Mouse (Mus musculus): ENCODE data around the gene Ehd1. TPM values are rescaled to one million over a fixed set of nuclear protein-coding genes. Genes with fewer than 3 reads are reported as not detected.
A peak's percentile ranks its signal among the peaks of the same experiment; 100 is the strongest.

Gene Ehd1
- polyA plus RNA-seq, 1 experiment from 2014 or later: 68.4 TPM

DNA sequence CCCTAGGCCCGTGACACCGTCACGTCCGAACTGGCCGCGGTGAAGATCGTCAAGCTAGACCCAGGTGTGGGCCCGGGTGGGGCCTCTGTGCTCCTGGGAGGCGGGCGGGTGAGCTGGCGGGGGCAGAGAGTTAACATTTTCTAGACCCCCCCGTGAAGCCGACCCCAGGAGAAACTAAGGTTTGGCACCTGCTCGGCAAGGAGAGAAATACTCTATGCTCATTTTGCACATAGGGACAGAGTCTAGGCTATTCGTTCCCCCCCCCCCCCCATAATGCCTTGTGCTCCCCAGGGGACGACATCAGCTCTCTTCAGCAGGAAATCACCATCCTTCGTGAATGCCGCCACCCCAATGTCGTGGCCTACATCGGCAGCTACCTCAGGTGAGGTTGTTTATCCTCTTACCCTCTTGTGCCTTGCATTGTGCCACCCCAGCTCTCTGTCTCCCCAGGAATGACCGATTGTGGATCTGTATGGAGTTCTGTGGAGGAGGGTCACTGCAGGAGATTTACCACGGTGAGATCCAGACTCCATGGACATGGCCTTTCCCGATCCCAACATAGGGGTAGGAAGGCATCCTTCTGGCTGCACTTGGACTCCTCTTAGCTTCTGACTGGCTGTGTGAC, 65.0 kb downstream of the Ehd1 start:
- Histone ChIP-seq H3K36me3 (ENCODE audit: control insufficient read depth, insufficient read depth, low read length) (peaks cover 75% of the 10 kb centered on the region), H3K4me1 (ENCODE audit: control insufficient read depth, insufficient read depth, low read length) (peaks cover 4% of the 10 kb centered on the region), H3K4me2 (ENCODE audit: low read depth, low read length) (peak overlapping the region; percentile 88), H3K4me3 (ENCODE audit: low read depth, low read length) (peak overlapping the region; percentile 68), H3K27ac (replicated peaks; ENCODE audit: low read depth, low read length) (peak overlapping the region; percentile 46; the same call in 1 of the 2 replicates), H3K9me3 (ENCODE audit: control insufficient read depth, low read length) (no peaks in the 10 kb centered on the region), H3K9ac (ENCODE audit: low read depth, low read length) (peak overlapping the region; percentile 76), H3K27me3 (replicated peaks; ENCODE audit: control insufficient read depth, insufficient read depth, low read length) (no peaks in the 10 kb centered on the region)
- DNase-seq (ENCODE audit: low spot score) (no peak), ATAC-seq (ENCODE audit: low read depth) (no peak)
- WGBS: 11% methylated on average over 20 of the region's 23 CpGs

- ATAC-seq (ENCODE audit: low read depth) (no peak), DNase-seq (ENCODE audit: low spot score) (no peak)
- H3K27me3 ChIP-seq (replicated peaks; ENCODE audit: control insufficient read depth, insufficient read depth, low read length): no peaks in the 10 kb centered on the region
- no peak overlapping the region; the same call in 1 of the 2 replicates for H3K4me2 ChIP-seq (ENCODE audit: low read depth, low read length)
- no peaks in the 10 kb centered on the region for H3K9me3 ChIP-seq (ENCODE audit: control insufficient read depth, low read length)
- H3K4me1 ChIP-seq (ENCODE audit: control insufficient read depth, insufficient read depth, low read length): no peaks in the 10 kb centered on the region
- WGBS: 62% methylated on average over 5 of the region's 5 CpGs
- H3K27ac ChIP-seq (replicated peaks; ENCODE audit: low read depth, low read length): no peak overlapping the region
- no peak overlapping the region for H3K4me3 ChIP-seq (ENCODE audit: low read depth, low read length)
- H3K9ac ChIP-seq (ENCODE audit: low read depth, low read length): no peak overlapping the region
- peaks cover 76% of the 10 kb centered on the region for H3K36me3 ChIP-seq (ENCODE audit: control insufficient read depth, insufficient read depth, low read length)
Observed at GRCm38 (mm10) chr19:6342276-6342933, 65.9 kb downstream of the Ehd1 start.

- Histone ChIP-seq H3K9ac (ENCODE audit: low read depth, low read length) (no peak overlapping the region), H3K27me3 (replicated peaks; ENCODE audit: control insufficient read depth, insufficient read depth, low read length) (no peaks in the 10 kb centered on the region), H3K4me2 (ENCODE audit: low read depth, low read length) (no peak overlapping the region), H3K9me3 (ENCODE audit: control insufficient read depth, low read length) (no peaks in the 10 kb centered on the region), H3K4me3 (ENCODE audit: low read depth, low read length) (no peak overlapping the region), H3K36me3 (ENCODE audit: control insufficient read depth, insufficient read depth, low read length) (peaks cover 70% of the 10 kb centered on the region), H3K27ac (replicated peaks; ENCODE audit: low read depth, low read length) (no peak overlapping the region), H3K4me1 (ENCODE audit: control insufficient read depth, insufficient read depth, low read length) (no peaks in the 10 kb centered on the region)
- WGBS: 83% methylated on average over 19 of the region's 19 CpGs
- DNase-seq (ENCODE audit: low spot score): no peak
- ATAC-seq (ENCODE audit: low read depth): no peak
Observed at GRCm38 (mm10) chr19:6343066-6343925, 66.8 kb downstream of the Ehd1 start.

DNA sequence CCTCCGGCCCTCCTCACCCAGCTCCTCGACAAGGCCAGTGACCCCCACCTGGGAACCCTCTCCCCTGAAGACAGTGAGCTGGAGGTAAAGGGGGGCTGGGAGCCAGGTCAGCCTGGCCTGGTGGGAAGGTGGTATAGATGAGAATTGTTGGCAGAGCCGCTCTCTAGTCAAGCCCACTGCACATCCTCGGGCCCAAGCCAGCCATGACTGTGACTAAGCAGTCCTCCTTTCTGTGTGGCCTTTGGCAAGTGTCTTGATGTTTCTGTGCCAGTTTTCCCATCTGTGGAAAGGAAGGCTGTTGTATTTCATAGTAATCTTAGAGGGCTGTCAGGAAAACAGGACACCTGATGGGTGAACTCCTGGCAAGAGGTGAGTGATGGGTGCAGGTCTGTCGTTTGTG, 67.5 kb downstream of the Ehd1 start:
- WGBS: 93% methylated on average over 5 of the region's 5 CpGs
- H3K27me3 ChIP-seq (replicated peaks; ENCODE audit: control insufficient read depth, insufficient read depth, low read length): no peaks in the 10 kb centered on the region
- H3K4me1 ChIP-seq (ENCODE audit: control insufficient read depth, insufficient read depth, low read length): no peaks in the 10 kb centered on the region
- DNase-seq (ENCODE audit: low spot score) (no peak), ATAC-seq (ENCODE audit: low read depth) (no peak)
- H3K4me2 ChIP-seq (ENCODE audit: low read depth, low read length): no peak overlapping the region
- H3K36me3 ChIP-seq (ENCODE audit: control insufficient read depth, insufficient read depth, low read length): peaks cover 65% of the 10 kb centered on the region
- H3K9me3 ChIP-seq (ENCODE audit: control insufficient read depth, low read length): no peaks in the 10 kb centered on the region
- no peak overlapping the region for H3K9ac ChIP-seq (ENCODE audit: low read depth, low read length)
- no peak overlapping the region for H3K4me3 ChIP-seq (ENCODE audit: low read depth, low read length)
- no peak overlapping the region for H3K27ac ChIP-seq (replicated peaks; ENCODE audit: low read depth, low read length)

DNA sequence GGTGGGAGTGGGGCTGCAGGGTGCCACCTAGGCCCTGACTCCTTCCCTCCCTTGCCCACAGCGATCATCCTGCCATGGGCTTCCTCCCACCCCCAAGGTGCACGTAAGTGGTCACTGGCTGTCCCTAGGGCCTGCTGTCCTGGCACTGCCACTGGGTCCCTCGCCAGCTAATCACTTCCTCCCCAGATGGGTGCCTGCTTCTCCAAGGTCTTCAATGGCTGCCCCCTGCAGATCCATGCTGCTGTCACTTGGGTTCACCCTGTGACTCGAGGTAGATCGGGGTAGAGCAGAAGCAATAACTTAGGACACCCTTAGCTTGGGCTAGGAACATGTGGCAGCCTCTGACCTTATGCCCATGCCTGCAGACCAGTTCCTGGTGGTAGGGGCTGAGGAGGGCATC, 69.5 kb downstream of the Ehd1 start:
- Histone ChIP-seq H3K9me3 (ENCODE audit: control insufficient read depth, low read length) (no peaks in the 10 kb centered on the region), H3K27me3 (replicated peaks; ENCODE audit: control insufficient read depth, insufficient read depth, low read length) (no peaks in the 10 kb centered on the region), H3K4me1 (ENCODE audit: control insufficient read depth, insufficient read depth, low read length) (no peaks in the 10 kb centered on the region), H3K4me2 (ENCODE audit: low read depth, low read length) (no peak overlapping the region), H3K9ac (ENCODE audit: low read depth, low read length) (no peak overlapping the region), H3K27ac (replicated peaks; ENCODE audit: low read depth, low read length) (no peak overlapping the region), H3K36me3 (ENCODE audit: control insufficient read depth, insufficient read depth, low read length) (peaks cover 60% of the 10 kb centered on the region), H3K4me3 (ENCODE audit: low read depth, low read length) (no peak overlapping the region)
- 93% methylated on average over 4 of the region's 5 CpGs for WGBS
- no peak for ATAC-seq (ENCODE audit: low read depth)
- no peak for DNase-seq (ENCODE audit: low spot score)

DNA sequence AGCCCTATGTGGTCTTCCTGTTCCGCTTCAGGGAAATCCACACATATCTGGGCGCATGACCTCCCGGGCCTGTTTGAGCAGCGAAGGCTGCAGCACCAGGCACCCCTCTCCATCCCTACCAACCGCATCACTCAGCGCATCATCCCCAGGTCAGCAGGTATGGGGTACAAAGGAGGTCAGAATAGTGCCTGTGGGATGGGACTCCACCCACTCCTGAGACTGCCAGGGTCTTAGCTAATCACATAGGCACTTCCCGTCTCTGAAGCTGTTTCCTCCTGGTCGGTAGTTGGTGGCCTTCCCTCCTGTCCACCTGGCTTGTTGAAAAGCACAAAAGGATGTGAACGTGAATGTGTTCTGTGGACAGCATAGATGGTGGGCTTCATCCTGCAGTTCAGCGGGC, 70.1 kb downstream of the Ehd1 start:
- H3K27ac ChIP-seq (replicated peaks; ENCODE audit: low read depth, low read length): no peak overlapping the region
- WGBS: 86% methylated on average over 10 of the region's 10 CpGs
- no peaks in the 10 kb centered on the region for H3K27me3 ChIP-seq (replicated peaks; ENCODE audit: control insufficient read depth, insufficient read depth, low read length)
- H3K4me2 ChIP-seq (ENCODE audit: low read depth, low read length): no peak overlapping the region
- no peak for DNase-seq (ENCODE audit: low spot score)
- no peaks in the 10 kb centered on the region for H3K9me3 ChIP-seq (ENCODE audit: control insufficient read depth, low read length)
- no peak for ATAC-seq (ENCODE audit: low read depth)
- peaks cover 60% of the 10 kb centered on the region for H3K36me3 ChIP-seq (ENCODE audit: control insufficient read depth, insufficient read depth, low read length)
- no peaks in the 10 kb centered on the region for H3K4me1 ChIP-seq (ENCODE audit: control insufficient read depth, insufficient read depth, low read length)
- no peak overlapping the region for H3K4me3 ChIP-seq (ENCODE audit: low read depth, low read length)
- H3K9ac ChIP-seq (ENCODE audit: low read depth, low read length): no peak overlapping the region

- Histone ChIP-seq H3K27me3 (replicated peaks; ENCODE audit: control insufficient read depth, insufficient read depth, low read length) (no peaks in the 10 kb centered on the region), H3K4me1 (ENCODE audit: control insufficient read depth, insufficient read depth, low read length) (no peaks in the 10 kb centered on the region), H3K27ac (replicated peaks; ENCODE audit: low read depth, low read length) (no peak overlapping the region), H3K36me3 (ENCODE audit: control insufficient read depth, insufficient read depth, low read length) (peaks cover 62% of the 10 kb centered on the region), H3K4me2 (ENCODE audit: low read depth, low read length) (no peak overlapping the region), H3K9ac (ENCODE audit: low read depth, low read length) (no peak overlapping the region), H3K4me3 (ENCODE audit: low read depth, low read length) (no peak overlapping the region), H3K9me3 (ENCODE audit: control insufficient read depth, low read length) (no peaks in the 10 kb centered on the region)
- ATAC-seq (ENCODE audit: low read depth): no peak
- WGBS: 90% methylated on average over 4 of the region's 4 CpGs
- DNase-seq (ENCODE audit: low spot score): no peak
Observed at GRCm38 (mm10) chr19:6347615-6348014, 71.1 kb downstream of the Ehd1 start.

DNA sequence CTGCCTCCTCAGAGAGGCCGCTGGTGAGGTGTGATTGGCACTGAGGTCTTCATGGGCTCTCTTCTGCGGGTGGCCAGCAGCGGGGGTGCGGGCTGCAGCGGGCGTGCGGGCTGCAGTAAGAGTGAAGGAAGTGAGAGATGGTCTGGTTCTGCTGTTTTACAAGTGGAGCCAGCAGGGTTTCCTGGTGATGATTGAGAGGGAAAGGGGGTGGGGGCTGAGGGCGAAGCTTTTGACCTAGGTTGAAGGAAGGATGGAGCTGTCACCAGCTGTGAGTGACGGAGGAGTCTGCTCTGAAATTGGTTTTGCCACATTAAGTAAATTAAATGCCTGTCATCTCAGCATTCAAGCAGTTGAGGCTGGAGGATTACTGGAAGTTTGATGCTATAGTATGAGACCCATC, 72.2 kb downstream of the Ehd1 start:
- Histone ChIP-seq H3K4me1 (ENCODE audit: control insufficient read depth, insufficient read depth, low read length) (no peaks in the 10 kb centered on the region), H3K36me3 (ENCODE audit: control insufficient read depth, insufficient read depth, low read length) (peaks cover 63% of the 10 kb centered on the region), H3K9ac (ENCODE audit: low read depth, low read length) (no peak overlapping the region), H3K27me3 (replicated peaks; ENCODE audit: control insufficient read depth, insufficient read depth, low read length) (no peaks in the 10 kb centered on the region), H3K4me3 (ENCODE audit: low read depth, low read length) (no peak overlapping the region), H3K4me2 (ENCODE audit: low read depth, low read length) (no peak overlapping the region), H3K9me3 (ENCODE audit: control insufficient read depth, low read length) (no peaks in the 10 kb centered on the region), H3K27ac (replicated peaks; ENCODE audit: low read depth, low read length) (no peak overlapping the region)
- 59% methylated on average over 9 of the region's 9 CpGs for WGBS
- ATAC-seq (ENCODE audit: low read depth) (no peak), DNase-seq (ENCODE audit: low spot score) (no peak)
